Mouse (Mus musculus) CD4-positive, CD25-positive, alpha-beta regulatory T cell (primary cell): ENCODE measurements around the gene Olfr1434. TPM values are rescaled to one million over a fixed set of nuclear protein-coding genes. Genes with fewer than 3 reads are reported as not detected.

ENCODE experiments used
- polyA plus RNA-seq: library from polyadenylated mRNA; unstranded; fragments of 100-300 nt; shearing (Covaris generic); gene quantifications from one replicate; pipeline ENCODE4 v1.2.1, GENCODE M21; 2017

Gene Olfr1434
- not detected for polyA plus RNA-seq

DNA sequence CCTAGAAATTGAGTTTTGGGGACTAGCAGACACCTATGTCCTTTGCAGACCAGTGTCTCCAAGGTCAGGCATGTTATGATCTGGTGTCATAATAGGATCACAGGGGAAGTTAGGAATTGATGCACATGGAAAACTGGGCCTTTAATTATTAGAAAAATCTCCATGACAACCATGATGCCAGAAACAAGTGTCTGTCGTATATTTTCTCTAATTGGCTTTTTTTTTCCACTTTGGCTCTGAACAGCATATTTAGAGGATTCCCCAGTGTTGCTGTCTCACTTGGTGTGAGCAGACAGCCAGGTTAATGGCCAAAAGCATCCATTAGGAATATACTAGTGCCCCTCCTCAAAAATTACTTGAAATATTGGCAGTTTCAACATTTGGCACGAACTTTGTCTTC is at the start of gene Olfr1434:
Gene Olfr1434, plus strand, starts transcription at position 301 of the 400 bp plus-strand sequence.

DNA sequence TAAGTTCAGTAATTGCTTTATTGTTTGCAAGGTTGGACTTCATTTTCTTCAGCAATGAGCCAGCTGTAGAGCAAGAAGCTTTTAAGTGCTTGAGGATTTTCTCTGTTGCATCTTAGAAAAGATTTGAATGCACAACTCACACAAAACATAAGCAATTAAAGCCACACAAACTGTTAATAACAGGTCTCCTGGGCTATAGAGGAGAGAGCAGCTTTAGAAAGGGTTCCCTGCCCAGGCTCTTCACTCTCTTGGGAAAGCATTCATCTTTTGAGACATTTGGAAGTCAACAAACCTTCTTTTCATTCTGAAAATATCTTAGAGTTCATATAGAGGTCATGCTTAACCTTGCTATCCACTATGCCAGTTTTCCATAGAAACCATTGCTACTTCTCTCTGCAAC is 47.2 kb upstream of the Olfr1434 start, which contains the start of gene Olfr1432:
Gene Olfr1432, minus strand, starts transcription at position 101 of the 400 bp plus-strand sequence.

DNA sequence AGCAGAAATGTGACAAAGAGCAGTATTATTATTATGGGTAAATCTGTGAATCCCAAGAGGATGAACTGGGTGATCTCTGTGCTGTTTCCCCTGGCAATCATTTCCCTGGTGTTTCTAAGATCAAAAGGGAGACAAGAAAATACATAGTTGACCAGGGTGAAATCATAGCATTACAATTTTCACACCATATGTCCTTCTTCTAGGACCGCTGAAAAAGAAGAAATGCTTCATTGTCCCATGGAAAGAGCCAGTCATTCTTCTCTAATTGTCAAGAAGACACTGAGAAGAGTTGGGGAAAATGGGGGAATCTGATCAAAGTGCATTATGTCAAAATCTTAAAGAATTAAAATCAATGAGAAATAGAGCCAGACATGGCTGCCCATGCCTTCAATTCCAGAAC is 38.1 kb upstream of the Olfr1434 start, which contains the start of gene Olfr262:
Gene Olfr262, minus strand, starts transcription at position 101 of the 400 bp plus-strand sequence.

DNA sequence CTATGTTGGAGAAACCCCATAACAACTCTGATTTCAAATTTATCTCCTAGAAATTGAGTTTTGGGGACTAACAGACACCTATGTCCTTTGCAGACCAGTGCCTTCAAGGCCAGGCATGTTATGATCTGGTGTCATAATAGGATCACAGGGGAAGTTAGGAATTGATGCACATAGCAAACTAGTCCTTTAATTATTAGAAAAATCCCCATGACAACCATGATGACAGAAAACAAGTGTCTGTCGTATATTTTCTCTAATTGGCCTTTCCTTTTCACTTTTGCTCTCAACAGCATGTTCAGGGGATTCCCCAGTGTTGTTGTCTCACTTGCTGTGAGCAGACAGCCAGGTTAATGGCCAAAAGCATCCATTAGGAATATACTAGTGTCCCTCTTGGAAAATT is 18.9 kb upstream of the Olfr1434 start, which contains the start of gene Olfr235:
Gene Olfr235, plus strand, starts transcription at position 301 of the 400 bp plus-strand sequence.

DNA sequence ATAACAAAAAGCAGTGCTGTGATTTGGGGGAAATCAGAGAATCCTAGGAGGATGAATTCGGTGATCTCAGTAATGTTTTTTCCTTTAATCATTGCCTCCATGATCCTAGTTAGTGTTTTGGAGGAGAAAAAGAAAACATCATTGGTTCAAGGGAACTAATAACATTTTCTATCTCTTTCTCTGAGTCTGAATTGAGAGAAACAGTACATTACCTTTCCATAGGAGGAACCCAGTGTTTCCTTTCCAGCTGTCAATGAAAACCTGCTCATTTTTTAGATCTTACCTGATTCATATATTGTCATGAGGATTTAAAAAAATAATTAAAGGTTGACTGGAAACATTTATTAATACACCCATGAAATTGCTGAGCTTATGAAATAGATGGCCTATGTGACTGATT is 19.4 kb downstream of the Olfr1434 start, which contains the start of gene Olfr1436:
Gene Olfr1436, minus strand, starts transcription at position 101 of the 400 bp plus-strand sequence.

DNA sequence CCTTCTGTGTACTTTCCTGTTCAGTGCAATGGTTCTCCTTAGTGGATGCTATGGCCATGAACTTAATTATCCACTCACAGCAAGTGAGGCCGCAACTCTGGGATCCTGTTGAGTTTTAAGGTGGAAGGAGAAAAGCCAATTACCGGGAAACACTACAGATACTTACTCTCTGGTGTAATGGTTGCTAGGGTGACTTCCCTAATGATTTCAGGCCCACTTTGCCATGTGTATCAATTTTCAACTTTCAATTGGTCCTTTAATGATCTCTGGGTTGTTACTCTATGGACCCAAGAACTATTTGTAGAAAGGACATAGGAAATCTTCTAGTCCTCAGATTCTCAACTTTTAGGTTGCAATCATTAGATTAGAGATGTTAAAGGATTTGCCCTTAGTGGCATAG is 45.3 kb downstream of the Olfr1434 start, which contains the start of gene Olfr1437:
Gene Olfr1437, minus strand, starts transcription at position 101 of the 400 bp plus-strand sequence.

Other genes with a start within 250 kb of the Olfr1434 start
- 0.04 TPM for gene Olfr1423, start 238.5 kb upstream of the Olfr1434 start, polyA plus RNA-seq
- gene Olfr1424, start 217.2 kb upstream of the Olfr1434 start, polyA plus RNA-seq, result not detected
- not detected for gene Olfr1425, start 202.1 kb upstream of the Olfr1434 start, polyA plus RNA-seq
- gene Olfr1426, start 187.8 kb upstream of the Olfr1434 start, polyA plus RNA-seq, result not detected
- not detected for gene Olfr1427, start 176.5 kb upstream of the Olfr1434 start, polyA plus RNA-seq
- not detected for gene Olfr1428, start 164.0 kb upstream of the Olfr1434 start, polyA plus RNA-seq
- 0.06 TPM for gene Olfr76, start 156.7 kb upstream of the Olfr1434 start, polyA plus RNA-seq
- gene Olfr1555-ps1, start 109.7 kb upstream of the Olfr1434 start, polyA plus RNA-seq, result 0.23 TPM
- gene Olfr1431, start 79.2 kb upstream of the Olfr1434 start, polyA plus RNA-seq, result not detected
- gene Olfr1432, start 47.3 kb upstream of the Olfr1434 start, polyA plus RNA-seq, result not detected
- gene Olfr262, start 38.2 kb upstream of the Olfr1434 start, polyA plus RNA-seq, result not detected
- gene Olfr235, start 18.8 kb upstream of the Olfr1434 start, polyA plus RNA-seq, result not detected
- not detected for gene Olfr1436, start 19.3 kb downstream of the Olfr1434 start, polyA plus RNA-seq
- gene Olfr1437, start 45.2 kb downstream of the Olfr1434 start, polyA plus RNA-seq, result 0.11 TPM
- gene Olfr1438-ps1, start 56.1 kb downstream of the Olfr1434 start, polyA plus RNA-seq, result not detected
- gene Olfr1440, start 107.4 kb downstream of the Olfr1434 start, polyA plus RNA-seq, result not detected
- not detected for gene Olfr1441, start 137.6 kb downstream of the Olfr1434 start, polyA plus RNA-seq
- 0.08 TPM for gene Pfpl, start 148.1 kb downstream of the Olfr1434 start, polyA plus RNA-seq
- gene Mpeg1, start 180.9 kb downstream of the Olfr1434 start, polyA plus RNA-seq, result 0.50 TPM
- 7.9 TPM for gene Dtx4, start 221.6 kb downstream of the Olfr1434 start, polyA plus RNA-seq